Mouse (Mus musculus) E14TG2a.4 (cell line): Measurements from ENCODE around the gene Kit.

ENCODE experiments used
- CTCF ChIP-seq: conservative IDR thresholded peaks from 2 replicates; pipeline ENCODE4 v1.5.1; 2014; ENCODE audit warnings: low read length
- NANOG ChIP-seq: IDR thresholded peaks from 2 replicates; pipeline ENCODE4 v1.6.1; 2014; ENCODE audit warnings: borderline replicate concordance, low read length, mixed read lengths
- POU5F1 ChIP-seq: IDR thresholded peaks from 2 replicates; pipeline ENCODE4 v1.6.1; 2014; ENCODE audit warnings: low read length, borderline replicate concordance

DNA sequence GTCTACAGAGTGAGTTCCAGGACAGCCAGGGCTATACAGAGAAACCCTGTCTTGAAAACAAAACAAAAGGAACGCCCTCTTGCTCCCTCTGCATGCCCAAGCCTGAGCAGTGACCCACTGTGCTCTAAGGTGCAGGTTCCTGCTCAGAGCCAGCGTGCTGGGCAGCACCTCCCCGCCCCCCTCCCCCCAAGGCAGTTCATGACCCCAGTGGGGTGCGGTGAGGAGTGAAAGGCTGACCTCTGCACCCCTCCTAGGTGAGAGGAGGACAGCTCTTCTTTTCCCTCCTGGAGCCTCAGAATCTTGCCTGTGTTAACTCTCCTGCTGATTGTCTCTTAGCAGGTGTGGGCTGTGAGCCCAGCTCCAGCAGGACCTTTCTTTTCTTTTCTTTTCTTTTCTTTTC is 36.3 kb upstream of the Kit start:
- no peak for TF ChIP-seq CTCF
- no peak for TF ChIP-seq POU5F1
- TF ChIP-seq NANOG, result peak; percentile 56; the same call in 1 of the 2 replicates
